Mouse (Mus musculus): ENCODE data around the gene Sox5. TPM values are rescaled to one million over a fixed set of nuclear protein-coding genes. Genes with fewer than 3 reads are reported as not detected.

Gene Sox5
- total RNA-seq, 4 experiments from 2014 or later = 46.1 to 57.5 (median 51.3) TPM

DNA sequence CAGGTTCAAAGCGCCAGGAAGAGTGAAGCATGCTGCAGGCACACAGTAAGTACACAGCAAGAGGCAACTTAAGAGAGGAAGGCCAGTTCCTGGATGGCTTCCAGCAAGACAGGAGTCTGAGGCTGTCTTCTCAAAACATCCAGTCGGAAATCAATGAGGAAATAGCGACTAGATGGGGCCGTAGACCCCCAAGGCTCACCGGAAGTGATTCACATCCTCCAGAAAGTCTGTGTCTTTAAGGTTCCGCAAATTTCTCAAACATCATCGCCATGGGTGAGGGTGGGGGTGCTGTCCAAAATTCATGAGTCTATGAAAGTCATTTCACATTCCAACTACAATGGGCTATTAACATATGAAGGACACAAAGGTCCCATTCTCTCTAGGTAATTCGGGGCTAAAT lies 821.7 kb downstream of the Sox5 start:
- DNase-seq (ENCODE audit: low spot score in 2 of 2) = no peak

- DNase-seq (ENCODE audit: low spot score in 2 of 2) = no peak
Measured at GRCm38 (mm10) chr6:143958372-143958771, 823.4 kb downstream of the Sox5 start.

DNA sequence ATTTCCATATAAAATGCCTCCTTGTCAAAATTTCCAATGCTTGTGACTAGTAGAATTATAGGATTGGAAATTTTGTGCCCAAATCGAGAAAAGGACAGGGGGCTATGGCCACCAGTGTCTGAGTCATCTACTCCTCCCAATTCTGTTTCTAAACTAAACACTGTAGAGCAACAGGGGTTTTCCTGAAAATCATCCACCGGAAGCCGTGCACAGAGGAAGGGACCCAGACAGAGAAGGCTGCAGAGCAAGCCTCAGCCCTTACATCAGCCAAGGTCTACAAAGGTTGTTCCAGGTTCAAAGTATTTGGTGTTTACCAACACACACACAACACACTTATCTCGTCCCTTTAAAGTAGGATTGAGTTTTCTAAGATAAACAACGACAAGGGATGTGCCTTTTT lies 824.7 kb downstream of the Sox5 start:
- no peak for DNase-seq (ENCODE audit: low spot score in 2 of 2)

GRCm38 (mm10) chr6:143948553-143949308 lies 833.0 kb downstream of the Sox5 start:
- DNase-seq (ENCODE audit: low spot score in 2 of 2) = no peak

- DNase-seq (ENCODE audit: low spot score in 2 of 2) = no peak
Measured at GRCm38 (mm10) chr6:143948071-143948470, 833.7 kb downstream of the Sox5 start.

DNA sequence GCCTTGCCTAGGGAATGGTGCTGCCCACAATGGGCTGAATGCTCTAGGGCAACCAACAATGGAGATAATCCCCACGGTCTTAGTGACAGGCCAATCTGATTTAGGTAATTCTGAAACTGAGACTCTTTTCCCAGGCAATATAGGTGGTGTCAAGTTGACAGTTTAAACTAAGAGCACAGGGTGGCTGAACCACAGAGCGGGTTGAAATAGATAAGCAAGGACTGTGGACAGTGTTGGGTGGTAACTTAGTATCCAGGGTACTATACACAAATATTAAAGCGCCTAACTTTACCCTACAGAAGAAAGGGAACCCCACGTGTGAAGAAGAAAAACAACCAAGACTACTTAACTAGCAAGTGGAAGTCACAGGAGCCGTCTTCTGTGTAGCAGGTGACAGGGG lies 838.7 kb downstream of the Sox5 start:
- no peak for DNase-seq (ENCODE audit: low spot score in 2 of 2)

DNA sequence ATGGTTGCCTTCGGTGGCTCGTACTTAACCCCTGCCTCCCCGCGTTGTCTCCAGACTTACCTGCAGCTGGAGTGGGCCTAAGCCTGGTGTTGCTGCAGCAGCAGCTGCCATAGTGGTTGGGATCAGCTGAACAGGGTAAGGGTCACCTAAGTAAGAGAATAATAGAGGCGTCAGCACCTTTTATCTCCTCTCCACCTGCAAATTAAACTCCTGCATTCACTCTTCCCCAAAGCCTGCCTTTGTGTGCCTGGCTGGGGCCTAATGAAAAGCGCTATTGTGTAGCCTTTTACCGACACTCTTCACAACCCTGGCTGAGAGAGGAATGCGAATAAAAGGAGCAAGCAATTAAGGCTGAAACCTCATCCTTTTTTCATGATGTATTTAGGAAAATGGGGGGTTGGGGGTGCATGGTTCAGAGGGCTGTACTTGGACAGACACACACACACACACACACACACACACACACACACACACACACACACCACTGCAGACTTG lies 840.4 kb downstream of the Sox5 start:
- no peak for DNase-seq (ENCODE audit: low spot score in 2 of 2)

DNA sequence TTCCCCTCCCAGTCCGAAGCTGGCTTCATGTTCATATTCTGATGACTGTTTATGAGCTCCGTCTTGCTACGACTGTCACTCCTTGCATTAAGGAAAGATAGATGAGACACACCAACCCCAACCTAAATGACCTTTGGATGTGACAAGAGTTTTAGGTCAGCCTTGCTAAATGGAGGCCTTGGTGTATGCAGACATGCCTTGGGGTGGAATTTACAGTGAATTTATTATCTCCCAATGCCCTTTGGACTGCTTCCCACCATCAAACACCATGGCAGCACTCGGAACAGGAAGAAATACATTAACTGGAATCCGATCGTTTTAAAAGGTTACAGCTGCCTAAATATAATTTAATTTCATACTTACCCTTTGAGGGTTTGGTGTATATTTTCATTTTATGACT lies 858.6 kb downstream of the Sox5 start:
- DNase-seq (ENCODE audit: low spot score in 2 of 2) = no peak

DNA sequence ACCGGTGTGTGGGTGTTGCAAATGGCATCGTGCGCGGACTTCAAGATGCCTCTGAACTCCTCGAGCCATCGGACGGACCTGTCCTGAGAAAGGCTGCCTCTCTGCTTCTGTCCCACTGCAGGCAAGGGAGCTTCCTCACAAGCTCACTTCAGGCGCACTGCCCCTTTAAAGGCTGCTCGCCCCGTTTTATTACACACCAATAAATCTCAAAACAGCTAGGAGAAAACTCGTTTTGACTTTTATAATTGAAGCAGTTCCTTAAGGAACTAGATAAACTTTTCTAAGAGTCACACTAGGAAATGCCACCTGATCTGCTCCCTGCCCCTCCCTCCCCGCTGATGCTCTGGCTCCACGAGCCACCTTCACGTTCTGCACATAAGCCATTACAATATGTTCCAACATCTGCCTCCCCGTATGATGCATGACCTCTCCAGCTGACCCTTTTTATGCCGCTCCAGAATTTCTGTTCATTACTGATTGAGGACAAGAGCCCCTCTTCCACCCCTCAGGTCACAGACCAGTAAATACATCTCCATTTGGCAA lies 863.3 kb downstream of the Sox5 start:
- DNase-seq (ENCODE audit: low spot score in 2 of 2) = no peak

- no peak for DNase-seq (ENCODE audit: low spot score in 2 of 2)
Measured at GRCm38 (mm10) chr6:143916152-143916735, 865.5 kb downstream of the Sox5 start.

- DNase-seq (ENCODE audit: low spot score in 2 of 2) = no peak
Measured at GRCm38 (mm10) chr6:143915686-143916085, 866.1 kb downstream of the Sox5 start.

- no peak for DNase-seq (ENCODE audit: low spot score in 2 of 2)
Measured at GRCm38 (mm10) chr6:143912316-143912715, 869.5 kb downstream of the Sox5 start.

GRCm38 (mm10) chr6:143904693-143905031 lies 877.1 kb downstream of the Sox5 start:
- DNase-seq (ENCODE audit: low spot score in 2 of 2) = no peak

- DNase-seq (ENCODE audit: low spot score in 2 of 2) = no peak
Measured at GRCm38 (mm10) chr6:143903981-143904692, 877.6 kb downstream of the Sox5 start.

DNA sequence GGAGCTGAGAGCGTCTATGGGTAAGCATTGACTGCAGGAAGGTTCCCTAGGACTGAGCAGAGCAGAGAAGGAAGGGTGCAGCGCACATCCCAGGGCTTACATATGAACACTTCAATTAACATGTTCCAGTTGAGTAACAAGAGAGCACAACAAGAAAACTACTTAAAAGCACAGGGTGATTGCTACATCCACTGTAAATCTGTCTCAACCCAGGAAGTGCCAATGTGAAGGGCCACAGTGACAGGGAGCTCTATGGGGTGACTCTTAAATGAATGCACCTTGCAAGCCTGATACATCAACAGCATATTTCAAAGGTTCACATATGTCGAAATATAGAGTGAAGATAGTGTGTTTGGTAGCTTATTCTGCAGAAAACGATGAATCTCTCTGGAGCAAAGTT lies 880.9 kb downstream of the Sox5 start:
- DNase-seq (ENCODE audit: low spot score in 2 of 2) = no peak

- no peak for DNase-seq (ENCODE audit: low spot score in 2 of 2)
Measured at GRCm38 (mm10) chr6:143895092-143895491, 886.7 kb downstream of the Sox5 start.

DNA sequence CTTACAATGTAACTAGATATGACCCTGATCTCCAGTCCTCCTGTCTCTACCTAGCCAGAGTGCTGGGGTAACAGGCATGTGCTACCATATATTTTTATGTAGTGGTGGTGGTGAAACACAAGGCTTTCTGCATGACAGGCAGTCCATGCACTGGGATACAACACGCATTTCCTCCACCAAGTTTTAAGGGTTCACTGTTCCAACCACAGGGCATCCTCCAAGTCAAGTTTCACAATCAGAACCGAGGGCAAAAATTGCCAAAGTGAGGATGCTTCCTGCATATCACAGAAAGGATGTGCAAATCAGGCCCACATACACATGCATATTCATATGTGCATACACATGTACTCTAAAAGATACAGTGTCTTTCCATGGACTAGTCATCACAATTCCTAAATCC lies 888.9 kb downstream of the Sox5 start:
- DNase-seq (ENCODE audit: low spot score in 2 of 2) = no peak

DNA sequence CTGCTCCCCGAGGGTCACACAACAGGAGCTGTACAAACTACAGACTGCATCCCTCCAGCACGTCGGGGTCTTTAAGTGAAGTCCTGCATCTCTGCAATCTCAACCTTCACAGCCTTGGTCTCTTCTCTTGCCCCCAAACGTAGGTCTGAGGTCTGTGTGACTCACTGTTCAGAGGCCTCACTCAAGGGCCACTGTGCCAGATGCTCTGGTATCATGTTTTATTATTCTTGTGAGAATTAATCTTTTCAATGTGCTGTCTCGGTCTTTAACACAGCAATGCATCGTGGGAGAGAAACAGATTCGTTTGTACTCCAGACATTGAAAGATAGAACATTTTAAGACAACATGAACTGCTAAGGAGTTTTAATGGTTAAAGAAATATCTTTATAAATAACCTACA lies 893.2 kb downstream of the Sox5 start:
- DNase-seq (ENCODE audit: low spot score in 2 of 2) = no peak

- no peak for DNase-seq (ENCODE audit: low spot score in 2 of 2)
Measured at GRCm38 (mm10) chr6:143878525-143878924, 903.3 kb downstream of the Sox5 start.

GRCm38 (mm10) chr6:143868790-143869189 lies 913.0 kb downstream of the Sox5 start:
- no peak for DNase-seq (ENCODE audit: low spot score in 2 of 2)

DNA sequence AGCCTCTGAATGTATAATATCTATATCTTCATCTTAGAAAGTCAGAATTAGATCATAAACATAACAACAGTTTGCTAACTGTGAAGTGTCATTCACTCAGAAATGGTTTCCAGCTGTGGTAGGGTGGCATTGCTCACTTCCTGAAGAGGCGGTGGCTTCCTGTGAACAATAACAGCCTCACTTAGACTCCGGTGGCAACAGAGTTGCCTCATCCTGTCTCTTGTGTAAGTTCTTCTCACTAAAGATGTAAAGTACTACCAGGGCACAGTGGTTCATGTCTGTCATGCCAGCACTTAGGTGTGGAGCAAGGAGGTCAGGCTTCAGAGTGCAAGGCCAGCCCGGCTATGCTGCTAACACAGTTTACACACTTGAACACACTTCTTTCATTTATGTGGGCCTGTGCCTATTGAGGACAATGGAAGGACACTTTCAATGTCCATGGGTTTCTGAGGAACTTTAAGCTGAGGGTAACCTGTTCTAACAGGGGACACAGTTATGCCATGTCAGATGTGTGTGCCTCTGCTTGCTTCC lies 913.6 kb downstream of the Sox5 start:
- no peak for DNase-seq (ENCODE audit: low spot score in 2 of 2)

- DNase-seq (ENCODE audit: low spot score in 2 of 2) = no peak
Measured at GRCm38 (mm10) chr6:143867029-143867428, 914.7 kb downstream of the Sox5 start.
